8 mouse cellular contexts compared by ENCODE assay signal in genomic region chr11:85894731-85895545, GRCm38 (mm10). TPM values are rescaled to one million over a fixed set of nuclear protein-coding genes. Genes with fewer than 3 reads are reported as not detected.
DNase-seq lines count a peak whose midpoint lies in the region; ATAC-seq lines count a peak whose summit lies in the region.

No protein-coding gene starts in this region.

- H3K36me3 ChIP-seq in megakaryocyte, embryonic 14.5 days (replicated peaks; ENCODE audit: low read length) = no peaks in the 10 kb centered on the region
- H3K36me3 ChIP-seq in forebrain, embryonic 16.5 days (ENCODE audit: control insufficient read depth, insufficient read depth) = no peaks in the 10 kb centered on the region
- H3K36me3 ChIP-seq in midbrain, embryonic 12.5 days = no peaks in the 10 kb centered on the region

- peaks cover 95% of the 10 kb centered on the region for H3K27me3 ChIP-seq in megakaryocyte, embryonic 14.5 days (replicated peaks)
- H3K27me3 ChIP-seq in forebrain, embryonic 16.5 days (replicated peaks; ENCODE audit: control insufficient read depth, insufficient read depth, low read length) = peaks cover 72% of the 10 kb centered on the region
- H3K27me3 ChIP-seq in midbrain, embryonic 12.5 days = peaks cover 99% of the 10 kb centered on the region

- DNase-seq in kidney, postnatal 4 days = peak; percentile 50 to 62
- no peak for DNase-seq in frontal cortex, postnatal 36 days (ENCODE audit: low spot score in 2 of 2)
- DNase-seq in urinary bladder, postnatal 36 days (ENCODE audit: low spot score in 2 of 2) = no peak
- DNase-seq in left cerebral cortex, postnatal 25 days (ENCODE audit: low spot score in 2 of 2) = no peak

- H3K4me3 ChIP-seq in megakaryocyte, embryonic 14.5 days (replicated peaks) = peak overlapping the region; percentile 26
- H3K4me3 ChIP-seq in forebrain, embryonic 16.5 days (replicated peaks; ENCODE audit: low read length) = peak overlapping the region; percentile 2; the same call in 1 of the 2 replicates
- H3K4me3 ChIP-seq in midbrain, embryonic 12.5 days = peak overlapping the region; percentile 34

- no peak overlapping the region for H3K9ac ChIP-seq in forebrain, embryonic 16.5 days (replicated peaks; ENCODE audit: low read depth, low read length)
- peak overlapping the region; percentile 52; the same call in 1 of the 2 replicates for H3K9ac ChIP-seq in midbrain, embryonic 12.5 days (replicated peaks)

- WGBS in forebrain, embryonic 16.5 days = under 1% methylated on average over 43 of the region's 43 CpGs
- WGBS in midbrain, embryonic 12.5 days = under 1% methylated on average over 43 of the region's 43 CpGs

- intact Hi-C loops in left cerebral cortex, postnatal 25 days (cut with DNase I) = no loop called here

- H3K4me1 ChIP-seq in megakaryocyte, embryonic 14.5 days = peaks cover 41% of the 10 kb centered on the region
- peaks cover 8% of the 10 kb centered on the region for H3K4me1 ChIP-seq in forebrain, embryonic 16.5 days (replicated peaks; ENCODE audit: control insufficient read depth, insufficient read depth, low read length)
- H3K4me1 ChIP-seq in midbrain, embryonic 12.5 days = peaks cover 24% of the 10 kb centered on the region

- ATAC-seq in megakaryocyte, adult 5-6 weeks (ENCODE audit: poor library complexity, severe bottlenecking) = no peak
- ATAC-seq in forebrain, embryonic 16.5 days = no peak
- ATAC-seq in midbrain, embryonic 12.5 days (ENCODE audit: low FRiP score, low read depth) = no peak

- no peaks in the 10 kb centered on the region for H3K9me3 ChIP-seq in megakaryocyte, embryonic 14.5 days
- H3K9me3 ChIP-seq in forebrain, embryonic 16.5 days (ENCODE audit: control insufficient read depth, low read length) = no peaks in the 10 kb centered on the region
- H3K9me3 ChIP-seq in midbrain, embryonic 12.5 days = no peaks in the 10 kb centered on the region

- H3K4me2 ChIP-seq in forebrain, embryonic 16.5 days (ENCODE audit: low read length) = peak overlapping the region; percentile 34; the same call in 1 of the 2 replicates
- peak overlapping the region; percentile 49 for H3K4me2 ChIP-seq in midbrain, embryonic 12.5 days (replicated peaks)

- H3K27ac ChIP-seq in forebrain, embryonic 16.5 days (ENCODE audit: low read length) = no peak overlapping the region
- no peak overlapping the region for H3K27ac ChIP-seq in midbrain, embryonic 12.5 days (replicated peaks)

RNA-seq across cellular contexts. Expression of gene Tbx4, which starts 8.7 kb away (rescaled TPM):
- not detected in 2 replicates for polyA plus RNA-seq in megakaryocyte, embryonic 14.5 days (2012; ENCODE audit: insufficient read depth, low replicate concordance)
- total RNA-seq in megakaryocyte, adult 5-6 weeks (2015) = not detected in 2 replicates
- total RNA-seq in megakaryocyte, adult 5-6 weeks (2017) = not detected in 2 replicates
- polyA plus RNA-seq in forebrain, embryonic 16.5 days (2015; fragmentation: Nextera tagmentation; extraction: Ambion mirVana) = 0.23 and 0.26 TPM in 2 replicates
- 0.12 and 0.19 TPM in 2 replicates for polyA plus RNA-seq in midbrain, embryonic 12.5 days (2016; fragmentation: Nextera tagmentation; extraction: Ambion mirVana)
- under 1 TPM; 0.23 to 0.32 TPM for total RNA-seq in left cerebral cortex, postnatal 25 days (2021)

RNA-seq across cellular contexts. Expression of gene Gm11444, which starts 44.8 kb away (rescaled TPM):
- polyA plus RNA-seq in megakaryocyte, embryonic 14.5 days (2012; ENCODE audit: insufficient read depth, low replicate concordance) = not detected in 2 replicates
- total RNA-seq in megakaryocyte, adult 5-6 weeks (2015) = not detected in 2 replicates
- total RNA-seq in megakaryocyte, adult 5-6 weeks (2017) = not detected in 2 replicates
- polyA plus RNA-seq in forebrain, embryonic 16.5 days (2015; fragmentation: Nextera tagmentation; extraction: Ambion mirVana) = not detected in 2 replicates
- polyA plus RNA-seq in midbrain, embryonic 12.5 days (2016; fragmentation: Nextera tagmentation; extraction: Ambion mirVana) = not detected in 2 replicates
- not detected for total RNA-seq in left cerebral cortex, postnatal 25 days (2021)

Comparison
In these comparisons a context has a peak if more than half of its experiments do, and no peak if none do; other contexts are left out.
1. DNase-seq: peak in kidney, postnatal 4 days (2 of 2); none in frontal cortex, postnatal 36 days (0 of 2), urinary bladder, postnatal 36 days (0 of 2) and left cerebral cortex, postnatal 25 days (0 of 2).
2. Peak in every context shown above with its lines, with median percentiles within 50 percentile points of each other: H3K4me3 ChIP-seq.